Mouse (Mus musculus) heart, postnatal 0 days (tissue): ENCODE results near the gene Sez6l2. TPM values are rescaled to one million over a fixed set of nuclear protein-coding genes. Genes with fewer than 3 reads are reported as not detected.

Experiments used
- ATAC-seq: fragments of 200-750 bp; cut with Nextera tagmentation; 2 replicates; pipeline ENCODE4 v1.8.0; 2017; ENCODE audit warnings: low read depth, moderate number of reproducible peaks, moderate library complexity; ENCODE audit not compliant: insufficient read depth
- DNase-seq: peaks from one replicate; pipeline ENCODE4 v3.0.0-alpha.2; 2016; ENCODE audit warnings: low spot score
- H3K27ac ChIP-seq: fragments of 300-500 bp; sonication (generic); 2 replicates; pipeline ENCODE4 v1.5.1; 2014; ENCODE audit warnings: low read depth, mild to moderate bottlenecking
- H3K27me3 ChIP-seq: fragments of 300-500 bp; sonication (generic); 2 replicates; pipeline ENCODE4 v1.6.1; 2014; ENCODE audit warnings: low read length, mixed read lengths; ENCODE audit not compliant: control insufficient read depth, insufficient read depth
- H3K36me3 ChIP-seq: fragments of 300-500 bp; sonication (generic); replicated peaks from 2 replicates; pipeline ENCODE4 v1.6.1; 2014; ENCODE audit warnings: low read length, mixed read lengths; ENCODE audit not compliant: control insufficient read depth, insufficient read depth
- H3K4me1 ChIP-seq: fragments of 300-500 bp; sonication (generic); 2 replicates; pipeline ENCODE4 v1.6.1; 2014; ENCODE audit warnings: antibody characterized with exemption; ENCODE audit not compliant: control insufficient read depth, insufficient read depth
- H3K4me2 ChIP-seq: fragments of 300-500 bp; sonication (generic); 2 replicates; pipeline ENCODE4 v1.6.1; 2014; ENCODE audit warnings: low read depth, mild to moderate bottlenecking, low read length, moderate library complexity
- H3K4me3 ChIP-seq: fragments of 300-500 bp; sonication (generic); 2 replicates; pipeline ENCODE4 v1.5.1; 2014; ENCODE audit warnings: low read depth, low read length
- H3K9ac ChIP-seq: fragments of 300-500 bp; sonication (generic); replicated peaks from 2 replicates; pipeline ENCODE4 v1.6.1; 2014; ENCODE audit warnings: low read depth, low read length, mixed read lengths
- H3K9me3 ChIP-seq: fragments of 300-500 bp; sonication (generic); replicated peaks from 2 replicates; pipeline ENCODE4 v1.6.1; 2016; ENCODE audit warnings: low read length; ENCODE audit not compliant: control insufficient read depth
- CTCF ChIP-seq: IDR thresholded peaks from 2 replicates; pipeline ENCODE4 v1.5.1; 2016; ENCODE audit warnings: antibody characterized with exemption, control low read depth, low read depth
- EP300 ChIP-seq: IDR thresholded peaks from 2 replicates; pipeline ENCODE4 v1.6.1; 2016; ENCODE audit warnings: antibody characterized with exemption, low read depth
- WGBS: fragments of 180-500 bp; shearing (Covaris S2); extraction: QIAGEN DNeasy Blood & Tissue Kit; methylation state at CpG from one replicate; pipeline ENCODE4 v1.1.7; 2014; 5-methylcytosine and 5-hydroxymethylcytosine counted together
- polyA plus RNA-seq: library from polyadenylated mRNA; unstranded; fragments of >200 nt; fragmentation: Nextera tagmentation; extraction: Ambion mirVana; gene quantifications from 2 replicates; pipeline ENCODE4 v1.2.1, GENCODE M21; 2015
- total RNA-seq: library from RNA; depleted of rRNA; stranded (reverse); fragments of >200 nt; gene quantifications from 2 replicates; pipeline ENCODE4 v1.2.3, GENCODE M21; 2014; ENCODE audit warnings: low replicate concordance

Gene Sez6l2
- total and polyA plus RNA-seq, 2 experiments from 2014 or later: 1.5 to 8.7 TPM

GRCm38 (mm10) chr7:126975893-126975949, 25.4 kb downstream of the Sez6l2 start, which contains the start of gene Cdipt:
TSS of gene Cdipt (plus strand) at chr7:126975914.
- Histone ChIP-seq H3K27me3 (no peaks in the 10 kb centered on the region), H3K4me1 (peaks cover 4% of the 10 kb centered on the region; the same call in 1 of the 2 replicates), H3K4me2 (peak within 1 kb of the TSS; percentile 79), H3K4me3 (peak within 1 kb of the TSS; percentile 80), H3K9me3 (no peaks in the 10 kb centered on the region), H3K9ac (peak within 1 kb of the TSS; percentile 89), H3K36me3 (peaks cover 29% of the 10 kb centered on the region), H3K27ac (peak within 1 kb of the TSS; percentile 96)
- ATAC-seq (no peak), DNase-seq (no peak)
- 5% methylated on average over 1 of the region's 1 CpGs for WGBS
- no peak for TF ChIP-seq EP300
- TF ChIP-seq CTCF: no peak

GRCm38 (mm10) chr7:126975950-126976866, 25.8 kb downstream of the Sez6l2 start, which contains the start of gene Cdiptos:
TSS of gene Cdiptos (minus strand) at chr7:126976098.
- under 1% methylated on average over 55 of the region's 55 CpGs for WGBS
- Histone ChIP-seq H3K36me3 (peaks cover 31% of the 10 kb centered on the region), H3K27me3 (no peaks in the 10 kb centered on the region), H3K4me3 (peak within 1 kb of the TSS; percentile 80), H3K4me1 (peaks cover 4% of the 10 kb centered on the region; the same call in 1 of the 2 replicates), H3K9me3 (no peaks in the 10 kb centered on the region), H3K9ac (peak within 1 kb of the TSS; percentile 89), H3K27ac (peak within 1 kb of the TSS; percentile 96), H3K4me2 (peak within 1 kb of the TSS; percentile 79)
- peak; percentile 96 for ATAC-seq
- peak; percentile 97 for DNase-seq
- TF ChIP-seq EP300 (peak; percentile 66), CTCF (peak; percentile 97)

GRCm38 (mm10) chr7:126976878-126977459, 26.6 kb downstream of the Sez6l2 start:
- WGBS: 20% methylated on average over 14 of the region's 14 CpGs
- ATAC-seq (no peak), DNase-seq (no peak)
- H3K9me3 ChIP-seq: no peaks in the 10 kb centered on the region
- peaks cover 34% of the 10 kb centered on the region for H3K36me3 ChIP-seq
- H3K27me3 ChIP-seq: no peaks in the 10 kb centered on the region
- H3K9ac ChIP-seq: peak overlapping the region; percentile 89
- H3K4me1 ChIP-seq: peaks cover 4% of the 10 kb centered on the region; the same call in 1 of the 2 replicates
- peak overlapping the region; percentile 79 for H3K4me2 ChIP-seq
- peak overlapping the region; percentile 96 for H3K27ac ChIP-seq
- TF ChIP-seq CTCF (no peak), EP300 (no peak)
- peak overlapping the region; percentile 80 for H3K4me3 ChIP-seq

DNA sequence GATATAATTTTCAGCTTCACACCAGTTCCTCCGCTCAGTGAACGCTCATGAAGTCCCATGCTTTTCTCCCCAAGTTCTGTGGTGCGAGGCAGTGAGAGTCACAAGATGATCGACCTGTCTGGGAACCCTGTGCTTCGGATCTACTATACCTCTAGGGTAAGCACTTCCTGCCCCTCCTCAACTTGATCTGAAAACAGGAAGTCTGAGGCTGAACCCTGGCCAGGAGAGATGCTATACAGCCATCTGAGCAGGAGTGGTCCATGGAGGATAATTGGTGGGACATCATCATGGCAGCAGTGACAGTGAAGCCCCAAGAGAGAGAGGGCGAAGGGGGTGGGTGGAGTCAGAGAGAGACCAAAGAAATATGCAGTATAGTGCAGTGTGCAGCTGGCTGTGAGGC, 28.5 kb downstream of the Sez6l2 start:
- no peak overlapping the region for H3K27ac ChIP-seq
- H3K9ac ChIP-seq: no peak overlapping the region
- H3K4me3 ChIP-seq: no peak overlapping the region
- no peak for ATAC-seq
- no peaks in the 10 kb centered on the region for H3K9me3 ChIP-seq
- no peak overlapping the region for H3K4me2 ChIP-seq
- 82% methylated on average over 6 of the region's 6 CpGs for WGBS
- peaks cover 34% of the 10 kb centered on the region for H3K36me3 ChIP-seq
- H3K27me3 ChIP-seq: no peaks in the 10 kb centered on the region
- peaks cover 4% of the 10 kb centered on the region; the same call in 1 of the 2 replicates for H3K4me1 ChIP-seq
- TF ChIP-seq EP300: no peak
- no peak for TF ChIP-seq CTCF
- DNase-seq: no peak

DNA sequence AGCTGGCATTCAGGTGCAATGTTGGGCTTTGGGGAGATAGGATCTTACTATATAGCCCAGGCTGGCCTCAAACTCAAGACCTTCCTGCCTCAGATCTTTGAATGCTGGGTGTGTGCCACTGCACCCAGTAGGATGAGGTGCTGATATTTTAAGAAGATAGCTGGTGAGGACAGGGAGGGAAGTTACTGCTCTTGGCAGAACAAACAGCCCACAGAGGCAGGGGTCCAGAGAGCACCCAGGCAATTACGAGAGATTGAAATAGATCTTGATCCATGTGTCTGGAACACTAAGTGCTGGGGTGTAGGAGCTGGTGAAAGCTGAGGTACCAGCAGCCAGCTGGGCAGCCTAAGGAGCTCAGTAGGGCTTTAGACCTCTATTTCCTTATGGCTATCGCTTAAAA, 31.2 kb downstream of the Sez6l2 start:
- TF ChIP-seq CTCF (no peak), EP300 (no peak)
- H3K9ac ChIP-seq: no peak overlapping the region
- H3K27ac ChIP-seq: no peak overlapping the region
- no peaks in the 10 kb centered on the region for H3K9me3 ChIP-seq
- no peak for ATAC-seq
- H3K27me3 ChIP-seq: no peaks in the 10 kb centered on the region
- H3K36me3 ChIP-seq: peaks cover 34% of the 10 kb centered on the region
- no peaks in the 10 kb centered on the region for H3K4me1 ChIP-seq
- 69% methylated on average over 2 of the region's 2 CpGs for WGBS
- no peak overlapping the region for H3K4me3 ChIP-seq
- H3K4me2 ChIP-seq: no peak overlapping the region
- no peak for DNase-seq

DNA sequence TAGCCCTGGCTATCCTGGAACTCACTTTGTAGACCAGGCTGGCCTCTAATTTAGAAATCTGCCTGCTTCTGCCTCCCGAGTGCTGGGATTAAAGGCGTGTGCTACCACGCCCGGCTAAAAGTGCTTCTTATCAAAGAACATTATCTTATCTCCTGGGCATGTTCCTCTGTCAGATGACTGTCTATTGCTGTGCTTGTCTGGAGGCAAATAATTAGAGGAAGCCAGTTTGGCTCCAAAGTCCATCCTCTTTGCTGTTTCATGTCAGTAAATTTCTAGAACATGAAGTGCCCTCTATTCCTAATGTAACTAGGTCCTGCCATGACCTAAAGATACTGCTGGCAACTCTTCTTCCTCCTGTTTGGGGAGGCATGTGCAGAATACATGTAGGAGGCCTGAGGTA, 31.7 kb downstream of the Sez6l2 start:
- Histone ChIP-seq H3K36me3 (peaks cover 38% of the 10 kb centered on the region), H3K9me3 (no peaks in the 10 kb centered on the region), H3K27ac (no peak overlapping the region), H3K27me3 (no peaks in the 10 kb centered on the region), H3K4me2 (no peak overlapping the region), H3K9ac (no peak overlapping the region), H3K4me1 (no peaks in the 10 kb centered on the region), H3K4me3 (no peak overlapping the region)
- 55% methylated on average over 4 of the region's 4 CpGs for WGBS
- ATAC-seq: no peak
- TF ChIP-seq EP300 (no peak), CTCF (no peak)
- no peak for DNase-seq
